Mouse (Mus musculus): ENCODE measurements around the gene Mettl9. TPM values are rescaled to one million over a fixed set of nuclear protein-coding genes. Genes with fewer than 3 reads are reported as not detected.

The Mettl9 gene
- total and polyA plus RNA-seq, 2 experiments from 2014 or later, result 63.8 to 140 TPM

- TF ChIP-seq CTCF (IDR thresholded peaks at IDR 0.05), result no peak
- H3K27me3 ChIP-seq (ENCODE audit: insufficient read depth, low read length), result no peaks in the 10 kb centered on the region
- no peak overlapping the region for H3K4me2 ChIP-seq (ENCODE audit: low read depth, low read length, poor library complexity, severe bottlenecking)
- H3K4me1 ChIP-seq (ENCODE audit: insufficient read depth, low read length), result no peaks in the 10 kb centered on the region
- no peaks in the 10 kb centered on the region for H3K9me3 ChIP-seq (ENCODE audit: low read length)
- no peak overlapping the region for H3K4me3 ChIP-seq (ENCODE audit: low read depth, low read length)
- no peak for ATAC-seq (ENCODE audit: low FRiP score)
- no peak overlapping the region for H3K27ac ChIP-seq (ENCODE audit: low read depth, low read length)
- no peaks in the 10 kb centered on the region for H3K36me3 ChIP-seq (ENCODE audit: insufficient read depth, low read length)
- H3K9ac ChIP-seq (replicated peaks; ENCODE audit: low read length, poor library complexity, severe bottlenecking), result no peak overlapping the region
- no peak for DNase-seq (ENCODE audit: low spot score)
- WGBS, result 74% methylated on average over 10 of the region's 10 CpGs
These were observed 64.6 kb downstream of the Mettl9 start for GRCm38 (mm10) chr7:121098614-121099389.

- no peaks in the 10 kb centered on the region for H3K36me3 ChIP-seq (ENCODE audit: insufficient read depth, low read length)
- H3K4me2 ChIP-seq (ENCODE audit: low read depth, low read length, poor library complexity, severe bottlenecking), result no peak overlapping the region
- no peak overlapping the region for H3K9ac ChIP-seq (replicated peaks; ENCODE audit: low read length, poor library complexity, severe bottlenecking)
- 85% methylated on average over 3 of the region's 3 CpGs for WGBS
- H3K27ac ChIP-seq (ENCODE audit: low read depth, low read length), result no peak overlapping the region
- ATAC-seq (ENCODE audit: low FRiP score) (no peak), DNase-seq (ENCODE audit: low spot score) (no peak)
- H3K4me1 ChIP-seq (ENCODE audit: insufficient read depth, low read length), result no peaks in the 10 kb centered on the region
- no peaks in the 10 kb centered on the region for H3K27me3 ChIP-seq (ENCODE audit: insufficient read depth, low read length)
- TF ChIP-seq CTCF (IDR thresholded peaks at IDR 0.05), result no peak
- H3K9me3 ChIP-seq (ENCODE audit: low read length), result no peaks in the 10 kb centered on the region
- no peak overlapping the region for H3K4me3 ChIP-seq (ENCODE audit: low read depth, low read length)
These were observed 73.6 kb downstream of the Mettl9 start for GRCm38 (mm10) chr7:121107851-121108250.

GRCm38 (mm10) chr7:121111321-121111720, 77.1 kb downstream of the Mettl9 start:
- ATAC-seq (ENCODE audit: low FRiP score) (no peak), DNase-seq (ENCODE audit: low spot score) (peak; percentile 4)
- H3K4me2 ChIP-seq (ENCODE audit: low read depth, low read length, poor library complexity, severe bottlenecking), result no peak overlapping the region
- H3K4me3 ChIP-seq (ENCODE audit: low read depth, low read length), result no peak overlapping the region
- H3K4me1 ChIP-seq (ENCODE audit: insufficient read depth, low read length), result no peaks in the 10 kb centered on the region
- 58% methylated on average over 3 of the region's 3 CpGs for WGBS
- no peak for TF ChIP-seq CTCF (IDR thresholded peaks at IDR 0.05)
- no peak overlapping the region for H3K27ac ChIP-seq (ENCODE audit: low read depth, low read length)
- H3K9me3 ChIP-seq (ENCODE audit: low read length), result no peaks in the 10 kb centered on the region
- H3K9ac ChIP-seq (replicated peaks; ENCODE audit: low read length, poor library complexity, severe bottlenecking), result no peak overlapping the region
- H3K36me3 ChIP-seq (ENCODE audit: insufficient read depth, low read length), result no peaks in the 10 kb centered on the region
- H3K27me3 ChIP-seq (ENCODE audit: insufficient read depth, low read length), result no peaks in the 10 kb centered on the region

DNA sequence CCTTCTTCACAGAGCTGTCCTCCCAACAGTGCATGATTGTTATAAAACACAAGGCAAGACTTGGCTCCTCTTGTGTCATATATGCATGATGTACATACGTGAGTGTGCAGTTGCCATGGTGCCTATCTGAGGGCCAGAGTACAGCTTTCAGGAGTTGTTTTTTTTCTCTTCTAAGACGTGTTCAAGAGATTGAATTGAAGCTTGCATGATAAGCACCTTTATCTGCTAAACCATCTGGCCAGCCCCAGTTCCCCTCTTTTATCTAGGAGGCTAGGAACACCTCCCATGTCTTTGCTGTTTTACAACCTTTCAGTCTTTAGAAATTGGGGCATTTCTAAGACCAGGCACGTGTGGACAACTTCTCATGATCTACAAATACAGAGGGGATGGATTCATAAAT, 77.5 kb downstream of the Mettl9 start:
- Histone ChIP-seq H3K4me2 (ENCODE audit: low read depth, low read length, poor library complexity, severe bottlenecking) (no peak overlapping the region), H3K4me1 (ENCODE audit: insufficient read depth, low read length) (no peaks in the 10 kb centered on the region), H3K9ac (replicated peaks; ENCODE audit: low read length, poor library complexity, severe bottlenecking) (no peak overlapping the region), H3K27me3 (ENCODE audit: insufficient read depth, low read length) (no peaks in the 10 kb centered on the region), H3K27ac (ENCODE audit: low read depth, low read length) (no peak overlapping the region), H3K4me3 (ENCODE audit: low read depth, low read length) (no peak overlapping the region), H3K36me3 (ENCODE audit: insufficient read depth, low read length) (no peaks in the 10 kb centered on the region), H3K9me3 (ENCODE audit: low read length) (no peaks in the 10 kb centered on the region)
- no peak for TF ChIP-seq CTCF (IDR thresholded peaks at IDR 0.05)
- WGBS, result 75% methylated on average over 3 of the region's 3 CpGs
- DNase-seq (ENCODE audit: low spot score), result no peak
- no peak for ATAC-seq (ENCODE audit: low FRiP score)

GRCm38 (mm10) chr7:121120143-121120818, 86.0 kb downstream of the Mettl9 start:
- no peaks in the 10 kb centered on the region for H3K9me3 ChIP-seq (ENCODE audit: low read length)
- no peak overlapping the region for H3K4me3 ChIP-seq (ENCODE audit: low read depth, low read length)
- H3K36me3 ChIP-seq (ENCODE audit: insufficient read depth, low read length), result no peaks in the 10 kb centered on the region
- peak; percentile 88 for DNase-seq (ENCODE audit: low spot score)
- H3K27ac ChIP-seq (ENCODE audit: low read depth, low read length), result no peak overlapping the region
- peak; percentile 73 for ATAC-seq (ENCODE audit: low FRiP score)
- TF ChIP-seq CTCF (IDR thresholded peaks at IDR 0.05), result peak; percentile 96
- H3K27me3 ChIP-seq (ENCODE audit: insufficient read depth, low read length), result no peaks in the 10 kb centered on the region
- no peak overlapping the region for H3K4me2 ChIP-seq (ENCODE audit: low read depth, low read length, poor library complexity, severe bottlenecking)
- H3K9ac ChIP-seq (replicated peaks; ENCODE audit: low read length, poor library complexity, severe bottlenecking), result no peak overlapping the region
- WGBS, result 10% methylated on average over 10 of the region's 10 CpGs
- no peaks in the 10 kb centered on the region for H3K4me1 ChIP-seq (ENCODE audit: insufficient read depth, low read length)

Other genes with a start within 250 kb of the Mettl9 start
- not detected in 2 replicates for gene Gm5737, start 222.1 kb upstream of the Mettl9 start, total RNA-seq (2014; rRNA removed)
- gene Gm5737, start 222.1 kb upstream of the Mettl9 start, polyA plus RNA-seq (2015; fragmentation: Nextera tagmentation; extraction: Ambion mirVana), result 0.22 TPM in 1 of 2 replicates, not detected in the other
- 29.4 and 42.0 TPM in 2 replicates for gene Eef2k, start 191.6 kb upstream of the Mettl9 start, total RNA-seq (2014; rRNA removed)
- gene Eef2k, start 191.6 kb upstream of the Mettl9 start, polyA plus RNA-seq (2015; fragmentation: Nextera tagmentation; extraction: Ambion mirVana), result 30.7 and 31.1 TPM in 2 replicates
- 29.4 and 30.6 TPM in 2 replicates for gene Polr3e, start 116.7 kb upstream of the Mettl9 start, total RNA-seq (2014; rRNA removed)
- gene Polr3e, start 116.7 kb upstream of the Mettl9 start, polyA plus RNA-seq (2015; fragmentation: Nextera tagmentation; extraction: Ambion mirVana), result 18.6 and 20.4 TPM in 2 replicates
- gene Cdr2, start 52.1 kb upstream of the Mettl9 start, total RNA-seq (2014; rRNA removed), result 26.7 and 30.7 TPM in 2 replicates
- gene Cdr2, start 52.1 kb upstream of the Mettl9 start, polyA plus RNA-seq (2015; fragmentation: Nextera tagmentation; extraction: Ambion mirVana), result 8.4 and 9.1 TPM in 2 replicates
- 0.19 TPM in 1 of 2 replicates, not detected in the other for gene Mfsd13b, start 51.9 kb upstream of the Mettl9 start, total RNA-seq (2014; rRNA removed)
- 0.18 and 0.26 TPM in 2 replicates for gene Mfsd13b, start 51.9 kb upstream of the Mettl9 start, polyA plus RNA-seq (2015; fragmentation: Nextera tagmentation; extraction: Ambion mirVana)
- gene Igsf6, start 40.1 kb downstream of the Mettl9 start, total RNA-seq (2014; rRNA removed), result 0.66 and 0.77 TPM in 2 replicates
- 0.63 and 0.74 TPM in 2 replicates for gene Igsf6, start 40.1 kb downstream of the Mettl9 start, polyA plus RNA-seq (2015; fragmentation: Nextera tagmentation; extraction: Ambion mirVana)
- 0.47 TPM in 1 of 2 replicates, not detected in the other for gene Otoa, start 47.2 kb downstream of the Mettl9 start, total RNA-seq (2014; rRNA removed)
- 0.23 and 0.42 TPM in 2 replicates for gene Otoa, start 47.2 kb downstream of the Mettl9 start, polyA plus RNA-seq (2015; fragmentation: Nextera tagmentation; extraction: Ambion mirVana)